ENCODE assay signal across 8 mouse cellular contexts in the genomic region with DNA sequence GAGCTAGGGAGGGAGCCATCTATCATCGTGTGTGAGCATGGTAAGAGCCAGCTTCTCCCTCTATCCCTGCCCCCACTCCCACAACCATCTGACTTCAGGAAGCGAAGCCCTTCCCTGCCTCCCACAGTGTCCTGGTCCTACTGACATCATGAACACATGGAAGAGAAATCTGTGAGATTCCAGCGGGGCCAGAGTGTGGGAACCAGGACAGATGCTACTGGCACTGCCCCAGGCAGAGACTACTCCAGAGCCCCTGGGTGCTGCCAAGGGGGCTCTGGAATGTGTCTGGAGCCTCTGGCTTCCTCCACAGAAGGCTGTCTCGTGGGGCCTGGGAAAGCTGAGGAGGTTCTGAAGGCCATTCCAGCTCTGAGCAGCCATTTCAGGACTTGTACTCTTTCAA. TPM values are rescaled to one million over a fixed set of nuclear protein-coding genes. Genes with fewer than 3 reads are reported as not detected.
A peak's percentile ranks its signal among the peaks of the same experiment; 100 is the strongest.
DNase-seq lines count a peak whose midpoint lies in the region; ATAC-seq lines count a peak whose summit lies in the region.
"Had no signal": no experiment of that assay in that cellular context is flagged by ENCODE, and none has a peak within 500 bp of the region (broad histone marks: within the 10 kb centered on the region; RNA-seq: fewer than 3 reads in every experiment).

No protein-coding gene starts in this region.

- H3K27me3 ChIP-seq in midbrain, embryonic 15.5 days (replicated peaks) = peaks cover 8% of the 10 kb centered on the region

- H3K27ac ChIP-seq in midbrain, embryonic 15.5 days = no peak overlapping the region

- no peak for ATAC-seq in midbrain, embryonic 15.5 days (replicated peaks)

- peak; percentile 53 for DNase-seq in left cerebral cortex, postnatal 4 days
- DNase-seq in left cerebral cortex, adult 18-20 months (ENCODE audit: low spot score in 2 of 2) = no peak
- peak; percentile 99 for DNase-seq in heart, adult 11 months
- DNase-seq in heart, postnatal 4 days = peak; percentile 81
- peak; percentile 74 for DNase-seq in skeletal muscle tissue, adult 2 months (ENCODE audit: low read depth, low spot score)
- no peak for DNase-seq in cerebellum, postnatal 36 days

- intact Hi-C loops in left cerebral cortex, postnatal 4 days (cut with DNase I) = no loop called here

- 66% methylated on average over 4 of the region's 4 CpGs for WGBS in midbrain, embryonic 15.5 days

- H3K9me3 ChIP-seq in midbrain, embryonic 15.5 days = no peaks in the 10 kb centered on the region

- H3K4me2 ChIP-seq in midbrain, embryonic 15.5 days = no peak overlapping the region

- no peaks in the 10 kb centered on the region for H3K36me3 ChIP-seq in midbrain, embryonic 15.5 days (replicated peaks)

- H3K4me3 ChIP-seq in midbrain, embryonic 15.5 days = no peak overlapping the region
- H3K4me3 ChIP-seq: erythroblast, embryonic 14.5 days had no signal

- no peaks in the 10 kb centered on the region for H3K4me1 ChIP-seq in midbrain, embryonic 15.5 days

- no peak overlapping the region for H3K9ac ChIP-seq in midbrain, embryonic 15.5 days

RNA-seq across cellular contexts. Expression of a gene that starts 5.6 kb away (rescaled TPM):
- 1 to 10 TPM; 5.9 to 6.6 TPM for total RNA-seq in left cerebral cortex, postnatal 4 days (2021)
- total RNA-seq in left cerebral cortex, adult 18-20 months (2021) = 1 to 10 TPM; 3.5 to 3.9 TPM
- total RNA-seq in heart, postnatal 4 days (2021) = 10 to 100 TPM; 26.9 to 28.3 TPM
- 6.9 and 7.0 TPM in 2 replicates for polyA plus RNA-seq in midbrain, embryonic 15.5 days (2015; fragmentation: Nextera tagmentation; extraction: Ambion mirVana)
- polyA plus RNA-seq: erythroblast, embryonic 14.5 days had no signal

RNA-seq across cellular contexts. Expression of a gene that starts 26.4 kb away (rescaled TPM):
- total RNA-seq in left cerebral cortex, postnatal 4 days (2021) = 1 to 10 TPM; 3.6 to 4.9 TPM
- total RNA-seq in left cerebral cortex, adult 18-20 months (2021) = 10 to 100 TPM; 10.5 to 13.4 TPM
- total RNA-seq in heart, postnatal 4 days (2021) = 10 to 100 TPM; 21.3 to 24.6 TPM
- 0.32 TPM in 1 of 2 replicates, not detected in the other for polyA plus RNA-seq in midbrain, embryonic 15.5 days (2015; fragmentation: Nextera tagmentation; extraction: Ambion mirVana)
- polyA plus RNA-seq: erythroblast, embryonic 14.5 days had no signal

RNA-seq across cellular contexts. Expression of a gene that starts 34.4 kb away (rescaled TPM):
- 10 to 100 TPM; 62.6 to 65.5 TPM for total RNA-seq in left cerebral cortex, postnatal 4 days (2021)
- 10 to 100 TPM; 40.3 to 42.2 TPM for total RNA-seq in left cerebral cortex, adult 18-20 months (2021)
- total RNA-seq in heart, postnatal 4 days (2021) = 100 to 1,000 TPM; 246 to 255 TPM
- 30.5 and 31.8 TPM in 2 replicates for polyA plus RNA-seq in midbrain, embryonic 15.5 days (2015; fragmentation: Nextera tagmentation; extraction: Ambion mirVana)

RNA-seq across cellular contexts. Expression of a gene that starts 44.7 kb away (rescaled TPM):
- total RNA-seq in left cerebral cortex, postnatal 4 days (2021) = 10 to 100 TPM; 69.1 to 73.9 TPM
- total RNA-seq in left cerebral cortex, adult 18-20 months (2021) = 100 to 1,000 TPM; 525 to 560 TPM
- under 1 TPM; 0.26 to 0.54 TPM for total RNA-seq in heart, postnatal 4 days (2021)
- polyA plus RNA-seq in midbrain, embryonic 15.5 days (2015; fragmentation: Nextera tagmentation; extraction: Ambion mirVana) = 48.0 and 52.8 TPM in 2 replicates
- polyA plus RNA-seq: erythroblast, embryonic 14.5 days had no signal

Comparison
In these comparisons a context has a peak if more than half of its experiments do, and no peak if none do; other contexts are left out.
1. DNase-seq: peak in left cerebral cortex, postnatal 4 days (single experiment), heart, adult 11 months (single experiment), heart, postnatal 4 days (single experiment) and skeletal muscle tissue, adult 2 months (single experiment); none in left cerebral cortex, adult 18-20 months (0 of 2) and cerebellum, postnatal 36 days (0 of 2).